Mouse (Mus musculus) limb, embryonic 10.5 days (tissue): ENCODE measurements at regions not wholly inside any gene's neighbourhood (a gene's known extent, or its start where the extent isn't known, plus 50 kb on each side); places are given as distances from the start of the nearest gene placed in this dataset.

Experiments
- DNase-seq: peaks from one replicate; pipeline ENCODE4 v3.0.0-alpha.2; 2017; ENCODE audit warnings: low spot score
- H3K27ac ChIP-seq: fragments of 300-500 bp; sonication (generic); 2 replicates; pipeline ENCODE4 v1.5.1; 2016; ENCODE audit warnings: mild to moderate bottlenecking
- H3K27me3 ChIP-seq: fragments of 300-500 bp; sonication (generic); 2 replicates; pipeline ENCODE4 v1.6.1; 2016; ENCODE audit warnings: low read depth, mild to moderate bottlenecking; ENCODE audit not compliant: poor library complexity, severe bottlenecking
- H3K36me3 ChIP-seq: fragments of 300-500 bp; sonication (generic); 2 replicates; pipeline ENCODE4 v1.6.1; 2016; ENCODE audit warnings: mild to moderate bottlenecking, moderate library complexity
- H3K4me1 ChIP-seq: fragments of 300-500 bp; sonication (generic); 2 replicates; pipeline ENCODE4 v1.6.1; 2016
- H3K4me3 ChIP-seq: fragments of 300-500 bp; sonication (generic); 2 replicates; pipeline ENCODE4 v1.5.1; 2016; ENCODE audit warnings: mild to moderate bottlenecking, moderate library complexity
- H3K9me3 ChIP-seq: fragments of 300-500 bp; sonication (generic); replicated peaks from 2 replicates; pipeline ENCODE4 v1.6.1; 2016; ENCODE audit warnings: mild to moderate bottlenecking
- WGBS: fragments of 180-500 bp; shearing (Covaris S2); methylation state at CpG from one replicate; pipeline ENCODE4 v1.1.7; 2016; 5-methylcytosine and 5-hydroxymethylcytosine counted together

DNA sequence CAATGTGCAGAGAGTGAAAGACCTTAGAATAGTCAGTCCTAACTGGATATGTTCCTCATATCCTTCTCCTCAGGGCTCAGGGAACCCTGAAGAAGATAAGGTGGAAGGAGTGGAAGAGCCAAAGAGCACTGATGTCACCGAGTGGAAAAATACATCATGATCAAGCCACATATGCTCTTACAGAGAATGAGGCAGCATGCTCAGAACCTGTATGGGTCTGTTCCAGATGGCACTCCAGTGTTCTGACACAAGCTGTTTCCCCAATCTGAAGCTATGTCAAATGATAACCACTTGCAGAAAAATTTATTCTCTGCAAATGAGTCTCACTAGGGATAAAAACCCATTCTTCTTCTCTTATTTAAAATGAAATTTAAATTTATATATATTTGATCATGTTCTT lies 572.6 kb upstream of the Robo2 start:
- no peaks in the 10 kb centered on the region for H3K4me1 ChIP-seq
- no peaks in the 10 kb centered on the region for H3K36me3 ChIP-seq
- no peaks in the 10 kb centered on the region for H3K9me3 ChIP-seq
- H3K27me3 ChIP-seq = no peaks in the 10 kb centered on the region
- H3K27ac ChIP-seq = no peak overlapping the region
- DNase-seq = no peak
- WGBS = 83% methylated on average over 1 of the region's 1 CpGs
- H3K4me3 ChIP-seq = no peak overlapping the region

DNA sequence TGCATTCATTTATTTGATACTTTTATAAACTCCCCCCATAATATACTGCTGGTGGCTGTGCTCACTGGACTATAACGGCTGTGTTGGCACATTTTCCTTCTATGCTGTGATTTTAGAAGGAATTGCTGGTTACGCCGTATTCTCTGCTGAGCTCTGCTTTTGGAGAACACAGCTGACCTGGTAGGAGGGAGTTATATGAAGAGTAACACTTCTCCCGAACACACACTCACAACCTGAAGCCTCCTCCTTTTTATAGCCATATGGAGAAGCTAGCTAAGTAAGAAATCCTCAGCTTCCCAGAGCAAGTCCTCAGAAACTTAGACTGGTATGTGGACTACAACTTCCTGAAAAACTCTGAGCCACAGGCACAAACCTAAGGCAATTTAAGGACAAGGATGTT lies 554.5 kb upstream of the Robo2 start:
- H3K4me1 ChIP-seq = no peaks in the 10 kb centered on the region
- H3K27ac ChIP-seq = no peak overlapping the region
- WGBS = 89% methylated on average over 4 of the region's 4 CpGs
- no peaks in the 10 kb centered on the region for H3K36me3 ChIP-seq
- H3K9me3 ChIP-seq = no peaks in the 10 kb centered on the region
- DNase-seq = no peak
- no peak overlapping the region for H3K4me3 ChIP-seq
- H3K27me3 ChIP-seq = no peaks in the 10 kb centered on the region

DNA sequence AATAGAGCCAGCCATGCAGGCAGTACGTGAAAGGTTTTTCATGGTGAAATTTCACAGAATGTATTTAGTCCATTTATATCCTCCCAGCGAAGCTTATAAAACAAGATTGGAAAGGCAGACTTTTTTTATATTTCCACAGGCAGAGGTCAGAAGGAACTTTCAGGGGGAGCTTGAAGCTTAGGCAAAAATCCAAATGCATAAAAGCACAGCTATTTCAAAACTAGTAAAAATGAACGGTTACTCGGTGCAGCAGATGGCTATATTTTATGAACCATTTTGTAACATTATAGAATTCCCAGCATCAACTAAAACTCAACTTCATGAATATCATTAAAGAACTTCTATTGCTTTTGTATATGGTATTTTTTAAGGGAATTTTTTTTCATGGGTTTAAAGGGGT lies 518.1 kb upstream of the Robo2 start:
- H3K27me3 ChIP-seq = no peaks in the 10 kb centered on the region
- 90% methylated on average over 4 of the region's 4 CpGs for WGBS

DNA sequence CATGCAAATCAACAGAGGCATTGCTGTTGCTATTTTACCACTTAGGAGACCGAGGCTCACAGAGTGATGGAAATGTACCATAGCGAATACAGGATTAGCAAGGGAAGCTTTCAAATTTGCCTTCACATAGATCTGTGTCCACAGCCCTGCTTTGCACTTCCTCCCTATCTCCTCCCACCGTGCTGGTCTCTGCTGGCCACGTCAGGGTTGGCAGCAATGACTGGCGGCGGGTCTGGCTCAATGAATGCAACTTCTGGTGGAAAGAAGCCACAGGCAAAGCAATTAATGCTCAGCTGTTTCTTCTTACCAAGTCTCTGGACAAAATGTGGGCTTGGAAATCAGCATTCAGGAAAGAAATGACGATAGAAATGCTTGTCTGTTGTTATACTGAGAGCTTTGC lies 489.2 kb upstream of the Robo2 start:
- Histone ChIP-seq H3K9me3 (no peaks in the 10 kb centered on the region), H3K4me3 (no peak overlapping the region), H3K36me3 (no peaks in the 10 kb centered on the region), H3K27ac (no peak overlapping the region), H3K27me3 (no peaks in the 10 kb centered on the region), H3K4me1 (peaks cover 6% of the 10 kb centered on the region; the same call in 1 of the 2 replicates)
- 63% methylated on average over 7 of the region's 7 CpGs for WGBS
- no peak for DNase-seq

More for the DNA sequence above, 518.1 kb upstream of the Robo2 start:
- no peaks in the 10 kb centered on the region for H3K9me3 ChIP-seq
- H3K27ac ChIP-seq = no peak overlapping the region
- H3K4me1 ChIP-seq = no peaks in the 10 kb centered on the region
- DNase-seq = no peak
- no peak overlapping the region for H3K4me3 ChIP-seq
- H3K36me3 ChIP-seq = no peaks in the 10 kb centered on the region

DNA sequence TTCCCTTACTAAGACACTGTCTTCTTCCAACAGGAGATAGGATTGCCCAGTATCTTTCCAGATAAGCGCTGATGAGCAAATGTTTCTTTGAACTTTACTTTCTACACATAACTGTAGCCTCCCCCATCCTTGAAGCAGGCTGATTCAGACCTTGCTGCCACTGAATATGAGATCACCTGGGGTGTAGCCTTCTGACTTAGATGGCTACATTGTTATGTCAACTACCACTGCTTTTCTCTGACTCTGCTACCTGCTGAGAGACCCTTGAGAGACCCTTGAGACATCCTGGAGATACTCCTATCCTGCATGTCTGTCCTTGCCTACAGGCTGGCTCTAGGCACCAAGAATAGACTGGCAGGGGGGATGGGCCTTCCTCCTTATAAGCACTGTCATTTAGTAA lies 476.1 kb upstream of the Robo2 start:
- no peak for DNase-seq
- Histone ChIP-seq H3K27ac (no peak overlapping the region), H3K9me3 (no peaks in the 10 kb centered on the region), H3K4me3 (no peak overlapping the region), H3K36me3 (no peaks in the 10 kb centered on the region), H3K27me3 (no peaks in the 10 kb centered on the region), H3K4me1 (no peaks in the 10 kb centered on the region)
- WGBS = 43% methylated on average over 1 of the region's 1 CpGs

DNA sequence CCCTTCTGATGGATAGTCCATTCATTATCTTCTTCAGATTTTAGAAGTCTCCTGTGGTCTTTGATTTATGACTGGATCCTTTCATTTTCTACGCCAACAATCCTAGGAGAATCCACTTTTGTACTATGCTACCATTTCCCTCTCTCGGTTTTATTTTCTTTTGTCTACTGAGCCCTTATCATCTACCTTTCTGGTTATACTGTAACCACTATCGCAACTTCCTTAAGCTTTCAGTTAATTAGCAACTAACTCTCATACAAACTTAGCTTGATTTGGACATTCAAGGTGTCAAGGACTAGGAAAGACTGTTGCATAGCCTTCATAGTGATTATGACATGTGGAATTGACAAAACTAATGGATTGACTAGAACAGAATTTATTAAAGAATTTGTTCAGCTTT lies 467.0 kb upstream of the Robo2 start:
- no peak overlapping the region for H3K27ac ChIP-seq
- no peaks in the 10 kb centered on the region for H3K9me3 ChIP-seq
- no peaks in the 10 kb centered on the region for H3K4me1 ChIP-seq
- no peaks in the 10 kb centered on the region for H3K27me3 ChIP-seq
- no peak overlapping the region for H3K4me3 ChIP-seq
- no peaks in the 10 kb centered on the region for H3K36me3 ChIP-seq
- WGBS = 90% methylated on average over 3 of the region's 3 CpGs
- no peak for DNase-seq

DNA sequence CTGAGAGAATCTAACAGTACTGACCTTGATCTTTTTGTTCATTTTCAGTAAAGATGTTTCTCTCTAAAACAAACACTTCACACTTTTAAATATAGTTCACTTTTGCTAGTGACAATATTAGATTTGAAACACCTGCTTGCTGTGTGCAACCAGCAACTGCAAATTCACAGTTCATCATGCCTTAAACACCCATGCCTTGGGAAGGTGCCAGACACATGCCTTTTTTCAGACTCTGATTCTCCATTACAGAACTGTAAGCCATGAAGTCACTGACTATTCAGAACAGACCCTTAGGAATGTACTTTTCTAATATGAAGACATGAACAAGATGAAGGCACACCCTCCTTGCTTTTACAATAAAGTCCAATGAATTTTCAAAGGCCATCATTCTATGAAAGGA lies 462.1 kb upstream of the Robo2 start:
- Histone ChIP-seq H3K36me3 (no peaks in the 10 kb centered on the region), H3K4me3 (no peak overlapping the region), H3K9me3 (no peaks in the 10 kb centered on the region), H3K4me1 (no peaks in the 10 kb centered on the region), H3K27ac (no peak overlapping the region), H3K27me3 (no peaks in the 10 kb centered on the region)
- no peak for DNase-seq

DNA sequence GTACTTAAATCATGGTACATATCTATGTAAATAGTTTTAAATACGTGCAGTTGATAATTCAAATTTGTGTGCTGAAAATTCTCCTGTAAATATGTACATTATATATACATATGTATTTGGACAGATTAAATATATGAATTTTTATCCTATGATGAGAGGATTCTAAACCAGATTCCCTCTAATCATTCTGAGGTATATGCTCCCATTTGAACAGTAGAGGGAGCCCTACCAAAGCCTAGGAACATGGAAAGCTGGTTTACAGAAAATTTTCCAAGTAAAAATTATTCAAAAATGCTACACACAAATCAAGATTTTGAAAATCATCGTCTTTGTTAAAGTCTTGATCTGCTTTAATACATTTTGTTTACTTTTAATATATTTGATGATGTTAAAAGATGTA lies 446.1 kb upstream of the Robo2 start:
- H3K9me3 ChIP-seq = no peaks in the 10 kb centered on the region
- no peaks in the 10 kb centered on the region for H3K27me3 ChIP-seq
- 25% methylated on average over 2 of the region's 2 CpGs for WGBS
- H3K36me3 ChIP-seq = no peaks in the 10 kb centered on the region
- H3K27ac ChIP-seq = no peak overlapping the region
- no peaks in the 10 kb centered on the region for H3K4me1 ChIP-seq
- DNase-seq = no peak
- no peak overlapping the region for H3K4me3 ChIP-seq

DNA sequence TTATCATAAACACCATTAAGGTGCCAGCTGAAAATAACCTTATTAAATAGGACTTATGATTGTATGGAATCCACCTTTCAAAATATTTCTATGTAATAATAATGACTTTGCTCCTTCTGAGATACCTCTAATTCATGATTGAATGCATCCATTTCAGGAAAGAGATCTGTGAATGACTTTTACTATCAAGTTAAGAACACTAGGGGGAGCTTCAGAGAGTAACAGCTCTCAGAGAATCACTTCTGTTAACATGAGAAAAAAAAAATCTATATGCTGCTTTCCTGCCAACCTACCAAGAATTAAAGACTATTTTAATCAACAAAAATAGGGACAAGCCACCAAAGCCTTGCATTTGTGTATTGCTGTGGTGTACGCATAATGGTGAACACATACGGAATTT lies 428.4 kb upstream of the Robo2 start:
- Histone ChIP-seq H3K4me1 (no peaks in the 10 kb centered on the region), H3K27me3 (no peaks in the 10 kb centered on the region), H3K9me3 (no peaks in the 10 kb centered on the region), H3K27ac (no peak overlapping the region), H3K36me3 (no peaks in the 10 kb centered on the region), H3K4me3 (no peak overlapping the region)
- 95% methylated on average over 2 of the region's 2 CpGs for WGBS
- no peak for DNase-seq

DNA sequence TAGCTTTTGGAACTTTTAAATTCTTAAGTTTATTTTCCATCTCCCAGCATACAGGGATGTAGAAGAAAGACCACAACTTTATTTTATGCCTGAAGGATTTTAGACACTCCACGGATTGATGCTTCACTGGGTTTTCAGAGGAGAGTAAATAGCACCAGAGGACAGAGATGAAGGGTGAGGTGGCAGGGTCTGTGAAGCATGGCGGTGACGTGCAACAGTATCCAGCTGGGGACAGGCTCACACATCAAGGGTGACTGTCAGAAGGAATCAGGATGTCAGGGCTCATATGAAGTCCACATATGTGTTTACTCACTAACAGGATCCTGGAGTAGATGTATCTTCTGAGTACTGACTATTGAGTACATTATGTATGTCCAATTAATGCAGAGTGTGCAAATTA lies 402.8 kb upstream of the Robo2 start:
- Histone ChIP-seq H3K4me3 (no peak overlapping the region), H3K4me1 (no peaks in the 10 kb centered on the region), H3K9me3 (no peaks in the 10 kb centered on the region), H3K27me3 (no peaks in the 10 kb centered on the region), H3K36me3 (no peaks in the 10 kb centered on the region), H3K27ac (no peak overlapping the region)
- WGBS = 76% methylated on average over 3 of the region's 3 CpGs
- DNase-seq = no peak

DNA sequence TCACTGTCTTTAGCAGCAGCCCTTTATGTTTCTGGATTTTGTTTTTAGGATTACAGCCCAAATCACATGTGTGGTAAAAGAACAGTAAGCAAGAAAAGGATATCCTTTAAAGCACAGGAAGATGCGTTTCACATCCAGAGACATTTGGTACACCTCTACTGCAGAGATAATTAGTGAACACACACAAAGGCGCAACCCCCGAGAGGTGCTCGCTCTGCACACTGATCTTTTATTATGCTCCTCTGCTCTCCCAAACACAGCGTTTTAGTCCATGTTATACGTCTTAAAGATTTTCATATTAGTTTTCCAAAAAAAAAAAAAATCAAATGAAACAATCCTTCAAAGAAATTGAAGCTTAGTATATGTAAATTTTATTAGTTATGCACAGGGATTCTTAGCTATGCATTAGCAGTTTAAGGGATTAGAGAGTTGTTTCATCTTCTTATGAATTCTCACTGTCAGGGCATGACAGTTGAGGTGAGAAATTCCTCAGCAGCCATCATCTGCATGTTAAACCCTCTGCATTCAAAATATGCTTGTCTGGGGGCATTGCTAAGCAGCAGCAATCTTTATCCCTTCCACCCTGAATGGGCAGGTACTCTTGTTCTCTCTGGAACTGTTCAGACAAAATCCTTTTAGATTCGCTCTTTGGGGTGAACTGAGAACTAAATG lies 397.7 kb upstream of the Robo2 start:
- 68% methylated on average over 7 of the region's 7 CpGs for WGBS
- Histone ChIP-seq H3K9me3 (no peaks in the 10 kb centered on the region), H3K36me3 (no peaks in the 10 kb centered on the region), H3K27me3 (no peaks in the 10 kb centered on the region), H3K4me1 (no peaks in the 10 kb centered on the region), H3K4me3 (no peak overlapping the region), H3K27ac (no peak overlapping the region)
- no peak for DNase-seq

DNA sequence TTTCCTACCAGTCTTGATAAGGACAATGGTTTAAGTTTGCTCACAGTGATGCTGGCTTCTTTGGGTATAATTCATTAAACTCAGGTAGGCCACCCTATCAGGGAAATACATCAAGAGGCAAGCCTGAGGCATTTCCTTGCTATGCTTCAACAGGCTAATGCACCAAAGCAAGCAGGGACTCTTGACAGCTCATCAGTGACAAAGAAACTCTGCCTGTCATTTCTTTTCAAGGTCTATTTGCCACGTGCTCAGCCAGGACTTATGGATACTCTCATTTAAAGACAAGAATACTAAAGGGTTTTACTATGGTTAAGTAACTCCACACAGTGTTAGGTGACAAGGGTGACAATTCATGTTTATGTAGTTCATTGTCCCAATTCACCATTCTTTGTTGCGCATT lies 395.1 kb upstream of the Robo2 start:
- H3K4me3 ChIP-seq = no peak overlapping the region
- H3K36me3 ChIP-seq = no peaks in the 10 kb centered on the region
- no peaks in the 10 kb centered on the region for H3K4me1 ChIP-seq
- WGBS = 80% methylated on average over 2 of the region's 2 CpGs
- no peaks in the 10 kb centered on the region for H3K9me3 ChIP-seq
- H3K27me3 ChIP-seq = 0 out of 2 replicates have a peak, but pooled peaks cover 3% of the 10 kb centered on the region
- H3K27ac ChIP-seq = no peak overlapping the region
- no peak for DNase-seq

DNA sequence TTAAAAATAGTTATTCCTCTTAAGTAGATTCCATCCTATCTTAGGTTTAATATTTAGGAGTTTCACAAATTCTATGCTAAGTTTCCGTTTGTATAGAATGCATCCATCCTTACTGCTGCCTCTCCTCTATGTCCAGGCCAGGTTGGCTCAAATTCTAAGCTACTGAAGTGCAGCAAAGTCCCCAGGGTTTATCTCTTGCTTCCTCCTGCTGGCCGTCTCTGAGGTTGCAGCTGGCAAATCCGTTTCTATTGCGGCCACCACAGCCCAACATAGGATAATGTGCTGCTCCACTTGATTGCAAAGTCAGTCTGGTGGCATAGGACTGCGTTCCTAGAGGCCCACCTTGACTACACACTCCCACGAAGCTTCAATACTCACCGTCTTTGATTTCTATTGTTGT lies 389.7 kb upstream of the Robo2 start:
- no peak overlapping the region for H3K4me3 ChIP-seq
- H3K36me3 ChIP-seq = no peaks in the 10 kb centered on the region
- 0 out of 2 replicates have a peak, but pooled peaks cover 3% of the 10 kb centered on the region for H3K27me3 ChIP-seq
- WGBS = 16% methylated on average over 7 of the region's 7 CpGs
- H3K4me1 ChIP-seq = peaks cover 22% of the 10 kb centered on the region
- no peak overlapping the region for H3K27ac ChIP-seq
- H3K9me3 ChIP-seq = no peaks in the 10 kb centered on the region
- DNase-seq = peak; percentile 69

DNA sequence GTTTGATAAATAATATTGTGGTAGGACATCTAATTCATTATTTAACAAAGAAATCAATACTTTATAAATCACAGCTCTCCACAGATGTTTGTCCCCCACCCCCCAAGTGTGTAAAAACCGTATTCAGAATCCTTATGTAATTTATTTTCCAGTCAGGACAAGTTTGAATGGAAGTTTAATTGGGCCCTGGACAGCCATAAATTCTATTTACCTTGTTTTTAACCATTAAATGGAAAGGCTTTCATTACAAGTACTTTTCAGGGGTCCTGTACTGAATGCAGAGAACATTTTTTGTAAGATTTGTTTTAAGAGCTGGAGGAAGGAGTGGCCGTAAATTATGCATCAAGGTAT lies 384.7 kb upstream of the Robo2 start:
- no peak for DNase-seq
- 31% methylated on average over 2 of the region's 2 CpGs for WGBS
- Histone ChIP-seq H3K9me3 (no peaks in the 10 kb centered on the region), H3K4me3 (no peak overlapping the region), H3K27me3 (no peaks in the 10 kb centered on the region), H3K27ac (peak overlapping the region; percentile 71; the same call in 1 of the 2 replicates), H3K36me3 (no peaks in the 10 kb centered on the region), H3K4me1 (peaks cover 38% of the 10 kb centered on the region)
